Mouse (Mus musculus) c-Kit-positive CD71-positive TER-119-positive erythroid progenitor cells, embryonic 14.5 days (primary cell): Measurements from ENCODE around the gene Gm10073.

Experiments
- DNase-seq: peaks from one replicate; pipeline ENCODE4 v3.0.0-alpha.2; 2013; ENCODE audit warnings: low spot score

Gm10073 gene

GRCm38 (mm10) chr8:106556068-106556645, 17.1 kb downstream of the Gm10073 start:
- no peak for DNase-seq

GRCm38 (mm10) chr8:106554011-106554410, 19.2 kb downstream of the Gm10073 start:
- DNase-seq = no peak

GRCm38 (mm10) chr8:106550906-106551305, 22.4 kb downstream of the Gm10073 start:
- no peak for DNase-seq

GRCm38 (mm10) chr8:106548366-106548936, 24.8 kb downstream of the Gm10073 start:
- DNase-seq = no peak

- DNase-seq = no peak
Observed at GRCm38 (mm10) chr8:106546746-106547145, 26.5 kb downstream of the Gm10073 start.

- no peak for DNase-seq
Observed at GRCm38 (mm10) chr8:106545149-106545548, 28.1 kb downstream of the Gm10073 start.

- DNase-seq = no peak
Observed at GRCm38 (mm10) chr8:106543043-106543442, 30.2 kb downstream of the Gm10073 start.

GRCm38 (mm10) chr8:106541002-106541401, 32.3 kb downstream of the Gm10073 start:
- DNase-seq = no peak

- no peak for DNase-seq
Observed at GRCm38 (mm10) chr8:106539193-106539592, 34.1 kb downstream of the Gm10073 start.

- no peak for DNase-seq
Observed at GRCm38 (mm10) chr8:106535448-106535847, 37.8 kb downstream of the Gm10073 start.

GRCm38 (mm10) chr8:106534449-106534848, 38.8 kb downstream of the Gm10073 start:
- peak; percentile 47 for DNase-seq

- DNase-seq = no peak
Observed at GRCm38 (mm10) chr8:106533709-106534108, 39.6 kb downstream of the Gm10073 start.

- peak; percentile 10 for DNase-seq
Observed at GRCm38 (mm10) chr8:106530566-106530965, 42.7 kb downstream of the Gm10073 start.

- DNase-seq = no peak
Observed at GRCm38 (mm10) chr8:106529885-106530482, 43.3 kb downstream of the Gm10073 start.

GRCm38 (mm10) chr8:106528596-106529249, 44.5 kb downstream of the Gm10073 start:
- no peak for DNase-seq

- peak; percentile 7 for DNase-seq
Observed at GRCm38 (mm10) chr8:106527241-106528036, 45.8 kb downstream of the Gm10073 start.

GRCm38 (mm10) chr8:106526725-106527124, 46.5 kb downstream of the Gm10073 start:
- DNase-seq = no peak
